Mouse (Mus musculus) kidney, embryonic 14.5 days (tissue): Measurements from ENCODE around the gene Arhgap8. TPM values are rescaled to one million over a fixed set of nuclear protein-coding genes. Genes with fewer than 3 reads are reported as not detected.

Source experiments
- ATAC-seq: fragments of 200-750 bp; cut with Nextera tagmentation; 2 replicates; pipeline ENCODE4 v1.8.0; 2017; ENCODE audit warnings: moderate number of reproducible peaks, mild to moderate bottlenecking, moderate TSS enrichment, moderate library complexity; ENCODE audit not compliant: low FRiP score, low TSS enrichment
- H3K27ac ChIP-seq: fragments of 300-500 bp; sonication (generic); 2 replicates; pipeline ENCODE4 v1.5.1; 2014; ENCODE audit warnings: low read depth, mild to moderate bottlenecking, low read length, moderate library complexity, mixed read lengths
- H3K27me3 ChIP-seq: fragments of 300-500 bp; sonication (generic); 2 replicates; pipeline ENCODE4 v1.6.1; 2014; ENCODE audit warnings: mild to moderate bottlenecking, low read length; ENCODE audit not compliant: control insufficient read depth, insufficient read depth
- H3K36me3 ChIP-seq: fragments of 300-500 bp; sonication (generic); 2 replicates; pipeline ENCODE4 v1.6.1; 2014; ENCODE audit warnings: low read length, mixed read lengths; ENCODE audit not compliant: control insufficient read depth, insufficient read depth
- H3K4me1 ChIP-seq: fragments of 300-500 bp; sonication (generic); 2 replicates; pipeline ENCODE4 v1.6.1; 2014; ENCODE audit warnings: low read length, mixed read lengths; ENCODE audit not compliant: control insufficient read depth, insufficient read depth
- H3K4me2 ChIP-seq: fragments of 300-500 bp; sonication (generic); replicated peaks from 2 replicates; pipeline ENCODE4 v1.6.1; 2014; ENCODE audit warnings: low read depth, mild to moderate bottlenecking, low read length
- H3K4me3 ChIP-seq: fragments of 300-500 bp; sonication (generic); 2 replicates; pipeline ENCODE4 v1.5.1; 2014; ENCODE audit warnings: mild to moderate bottlenecking, low read length
- H3K9ac ChIP-seq: fragments of 300-500 bp; sonication (generic); 2 replicates; pipeline ENCODE4 v1.6.1; 2014; ENCODE audit warnings: low read depth, mild to moderate bottlenecking, low read length, moderate library complexity
- H3K9me3 ChIP-seq: fragments of 300-500 bp; sonication (generic); 2 replicates; pipeline ENCODE4 v1.6.1; 2016; ENCODE audit warnings: low read length; ENCODE audit not compliant: control insufficient read depth
- WGBS: fragments of 180-500 bp; shearing (Covaris S2); extraction: QIAGEN DNeasy Blood & Tissue Kit; methylation state at CpG from one replicate; pipeline ENCODE4 v1.1.7; 2014; 5-methylcytosine and 5-hydroxymethylcytosine counted together
- polyA plus RNA-seq: library from polyadenylated mRNA; unstranded; fragments of >200 nt; fragmentation: Nextera tagmentation; extraction: Ambion mirVana; gene quantifications from 2 replicates; pipeline ENCODE4 v1.2.1, GENCODE M21; 2014

Arhgap8 gene
- polyA plus RNA-seq, 1 experiment from 2014 or later: 10.2 TPM

DNA sequence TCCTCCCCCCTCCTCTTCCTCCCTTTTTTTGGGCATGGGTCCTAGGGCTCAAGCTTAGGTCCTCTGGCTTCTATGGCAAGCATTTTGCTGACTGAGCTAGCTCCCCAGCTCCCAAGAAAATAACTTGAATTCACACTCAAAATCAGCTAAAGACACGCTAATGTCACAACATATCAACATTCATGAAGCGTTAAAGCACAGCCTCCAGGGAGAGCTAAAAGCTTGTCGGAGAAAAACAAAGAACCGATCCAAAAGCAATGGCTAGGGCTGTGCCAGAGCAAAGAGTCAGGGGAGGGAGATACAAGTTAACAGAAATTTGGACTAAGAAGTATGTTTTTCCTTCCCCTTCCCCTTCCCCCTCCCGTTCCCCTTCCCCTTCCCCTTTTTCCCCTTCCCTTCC lies 58.7 kb downstream of the Arhgap8 start:
- WGBS: 48% methylated on average over 5 of the region's 5 CpGs

DNA sequence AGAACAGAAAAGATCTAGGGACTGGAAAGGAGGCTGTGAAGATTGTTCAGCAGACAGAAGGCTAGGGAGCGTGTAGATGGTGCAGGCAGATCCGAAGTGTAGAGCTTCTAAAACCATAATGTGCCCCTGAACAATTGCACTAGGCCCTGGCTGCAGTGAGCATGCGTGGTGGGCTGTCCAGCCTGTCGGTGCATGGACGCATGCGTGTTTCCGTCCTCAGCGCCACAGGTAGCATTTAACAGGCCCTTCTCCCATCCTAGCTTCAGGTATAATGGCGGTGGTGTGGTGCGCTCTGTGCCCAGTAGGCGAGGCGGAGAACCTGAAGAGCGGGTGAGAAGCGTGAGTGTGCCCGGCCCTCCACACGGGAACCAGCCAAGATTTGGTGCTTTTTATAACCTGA lies 65.0 kb downstream of the Arhgap8 start:
- ATAC-seq: no peak
- no peaks in the 10 kb centered on the region for H3K27me3 ChIP-seq
- H3K4me3 ChIP-seq: no peak overlapping the region
- WGBS: 96% methylated on average over 16 of the region's 16 CpGs
- H3K27ac ChIP-seq: no peak overlapping the region
- H3K4me1 ChIP-seq: no peaks in the 10 kb centered on the region
- H3K4me2 ChIP-seq: no peak overlapping the region
- no peak overlapping the region for H3K9ac ChIP-seq
- no peaks in the 10 kb centered on the region for H3K36me3 ChIP-seq
- no peaks in the 10 kb centered on the region for H3K9me3 ChIP-seq

More for the DNA sequence above, 58.7 kb downstream of the Arhgap8 start:
- Histone ChIP-seq H3K36me3 (no peaks in the 10 kb centered on the region), H3K27ac (no peak overlapping the region), H3K4me2 (no peak overlapping the region), H3K9me3 (no peaks in the 10 kb centered on the region), H3K9ac (no peak overlapping the region), H3K4me3 (no peak overlapping the region), H3K4me1 (no peaks in the 10 kb centered on the region), H3K27me3 (no peaks in the 10 kb centered on the region)
- no peak for ATAC-seq

DNA sequence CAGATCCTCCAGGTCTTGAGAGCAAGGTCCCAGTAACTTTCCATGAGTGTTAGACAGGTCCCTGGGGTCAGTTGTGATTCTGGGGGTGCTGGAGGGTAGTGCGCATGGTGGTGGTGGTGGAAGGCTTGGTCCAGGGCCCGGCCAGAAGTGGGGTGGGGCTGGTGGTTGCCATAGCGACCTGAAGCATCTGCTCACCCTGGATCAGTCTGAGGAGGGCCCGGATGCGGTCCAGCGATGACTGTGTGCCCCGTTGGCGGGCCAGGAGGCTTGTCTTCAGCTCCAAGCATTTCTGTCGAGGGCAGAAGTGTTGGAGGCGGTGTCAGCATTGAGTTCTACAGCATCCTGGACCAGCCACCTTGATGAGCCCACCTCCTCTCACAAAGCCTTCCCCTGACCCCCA lies 67.3 kb downstream of the Arhgap8 start:
- ATAC-seq: no peak
- Histone ChIP-seq H3K9me3 (no peaks in the 10 kb centered on the region), H3K36me3 (no peaks in the 10 kb centered on the region), H3K27ac (no peak overlapping the region), H3K4me1 (no peaks in the 10 kb centered on the region), H3K4me3 (no peak overlapping the region), H3K9ac (no peak overlapping the region), H3K27me3 (no peaks in the 10 kb centered on the region), H3K4me2 (no peak overlapping the region)
- WGBS: 88% methylated on average over 10 of the region's 10 CpGs

DNA sequence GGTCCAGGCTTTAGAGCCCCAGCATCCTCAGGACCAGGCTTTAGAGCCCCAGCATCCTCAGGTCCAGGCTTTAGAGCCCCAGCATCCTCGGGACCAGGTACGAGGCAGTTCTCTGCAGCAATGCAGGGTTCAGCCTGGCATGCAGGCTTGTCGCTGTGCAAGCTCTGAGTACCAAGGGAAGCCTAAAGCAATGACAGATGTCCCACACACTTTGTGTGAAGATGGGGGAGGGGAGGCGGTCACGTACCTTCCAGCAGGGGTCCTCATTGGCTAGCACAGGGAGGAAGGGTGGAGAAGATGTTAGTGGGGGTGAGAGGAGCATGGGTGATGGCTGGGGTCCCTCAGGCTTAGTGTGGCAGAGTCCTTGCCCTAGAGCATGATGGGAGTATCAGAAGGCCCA lies 73.8 kb downstream of the Arhgap8 start:
- Histone ChIP-seq H3K4me1 (no peaks in the 10 kb centered on the region), H3K9ac (no peak overlapping the region), H3K4me2 (no peak overlapping the region), H3K9me3 (no peaks in the 10 kb centered on the region), H3K27ac (no peak overlapping the region), H3K27me3 (no peaks in the 10 kb centered on the region), H3K4me3 (no peak overlapping the region), H3K36me3 (no peaks in the 10 kb centered on the region)
- WGBS: 87% methylated on average over 5 of the region's 5 CpGs
- ATAC-seq: no peak

DNA sequence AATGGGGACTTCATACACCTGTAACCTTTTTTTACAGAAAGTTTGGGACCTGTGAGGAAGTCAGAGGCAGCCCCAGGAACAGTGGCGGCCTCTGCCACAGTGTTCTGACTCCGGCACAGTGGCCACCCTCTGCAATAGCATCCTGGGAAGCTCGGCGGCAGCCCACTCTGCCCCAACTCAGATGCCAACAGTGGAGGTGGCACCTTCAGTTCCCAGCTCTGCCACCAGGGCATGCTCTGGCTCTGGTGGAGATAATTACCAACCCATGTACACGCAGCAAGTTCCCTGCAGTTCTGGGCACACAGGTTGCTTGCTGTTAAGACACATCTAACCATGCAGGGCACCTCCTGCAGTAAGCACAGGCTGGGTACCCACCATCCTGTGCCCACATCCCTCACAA lies 80.3 kb downstream of the Arhgap8 start:
- ATAC-seq: no peak

DNA sequence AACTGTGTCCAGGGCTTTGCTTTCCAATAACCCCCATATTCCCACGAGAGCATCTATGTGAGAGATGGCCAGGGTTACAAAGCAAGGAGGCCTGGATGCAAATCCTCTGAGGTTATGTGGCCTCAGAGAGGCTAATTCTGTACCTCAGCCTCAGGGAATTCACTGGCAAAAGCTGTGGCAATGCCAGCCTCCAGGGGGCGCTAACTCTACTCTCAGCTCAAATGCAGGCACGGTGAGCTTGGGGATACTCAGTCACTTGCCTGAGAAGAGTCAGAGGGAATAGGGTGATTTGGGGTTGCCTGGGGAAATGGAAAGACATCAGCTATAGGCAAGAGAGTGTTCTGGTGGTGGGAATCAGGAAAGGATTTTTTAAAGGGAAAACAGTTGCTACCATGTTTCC lies 83.8 kb downstream of the Arhgap8 start:
- Histone ChIP-seq H3K9me3 (no peaks in the 10 kb centered on the region), H3K36me3 (no peaks in the 10 kb centered on the region)
- WGBS: 60% methylated on average over 3 of the region's 3 CpGs

More for the DNA sequence above, 80.3 kb downstream of the Arhgap8 start:
- no peaks in the 10 kb centered on the region for H3K36me3 ChIP-seq
- no peak overlapping the region for H3K27ac ChIP-seq
- H3K4me2 ChIP-seq: no peak overlapping the region
- WGBS: 85% methylated on average over 5 of the region's 5 CpGs
- H3K27me3 ChIP-seq: no peaks in the 10 kb centered on the region
- no peaks in the 10 kb centered on the region for H3K4me1 ChIP-seq
- H3K9me3 ChIP-seq: no peaks in the 10 kb centered on the region
- no peak overlapping the region for H3K9ac ChIP-seq
- no peak overlapping the region for H3K4me3 ChIP-seq

DNA sequence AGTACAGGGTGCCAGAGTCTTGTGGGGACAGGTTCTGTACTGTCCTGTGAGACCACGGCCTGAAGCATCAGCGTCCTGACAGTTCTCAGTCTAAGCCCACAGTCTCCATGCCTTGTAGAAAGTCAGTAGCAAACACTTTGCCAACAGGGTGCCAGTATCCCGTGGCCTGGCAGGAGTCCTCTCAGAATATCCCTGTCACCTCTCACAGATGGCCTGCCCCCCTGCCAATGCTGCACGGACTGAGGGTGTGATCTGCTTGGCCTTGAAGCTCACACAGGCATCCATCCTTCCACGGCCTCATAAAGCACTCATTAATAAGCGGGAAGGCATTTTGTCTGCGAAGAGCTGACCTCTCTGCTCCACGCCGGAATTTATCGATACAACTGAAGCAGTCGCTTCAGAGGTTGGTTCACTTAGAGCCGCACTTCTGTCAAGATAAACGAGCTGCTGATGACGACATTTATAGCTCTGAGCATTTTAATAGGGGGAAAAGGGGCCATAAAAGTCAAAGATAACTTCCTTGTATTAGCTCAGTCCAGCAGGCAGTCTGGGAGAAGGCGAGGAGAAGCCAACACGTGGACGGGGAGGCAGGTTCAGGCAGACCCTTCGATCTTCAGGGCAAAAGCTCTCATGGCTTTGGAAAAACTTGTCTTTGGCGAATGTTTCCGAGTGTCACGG lies 89.6 kb downstream of the Arhgap8 start:
- H3K4me2 ChIP-seq: no peak overlapping the region
- ATAC-seq: no peak
- 39% methylated on average over 21 of the region's 21 CpGs for WGBS
- no peaks in the 10 kb centered on the region for H3K9me3 ChIP-seq
- H3K36me3 ChIP-seq: no peaks in the 10 kb centered on the region
- no peak overlapping the region for H3K4me3 ChIP-seq
- H3K27ac ChIP-seq: no peak overlapping the region
- H3K4me1 ChIP-seq: 0 out of 2 replicates have a peak, but pooled peaks cover 3% of the 10 kb centered on the region
- no peaks in the 10 kb centered on the region for H3K27me3 ChIP-seq
- H3K9ac ChIP-seq: no peak overlapping the region

More for the DNA sequence above, 83.8 kb downstream of the Arhgap8 start:
- H3K4me2 ChIP-seq: no peak overlapping the region
- no peak overlapping the region for H3K9ac ChIP-seq
- no peak for ATAC-seq
- no peaks in the 10 kb centered on the region for H3K4me1 ChIP-seq
- no peaks in the 10 kb centered on the region for H3K27me3 ChIP-seq
- H3K27ac ChIP-seq: no peak overlapping the region
- no peak overlapping the region for H3K4me3 ChIP-seq

DNA sequence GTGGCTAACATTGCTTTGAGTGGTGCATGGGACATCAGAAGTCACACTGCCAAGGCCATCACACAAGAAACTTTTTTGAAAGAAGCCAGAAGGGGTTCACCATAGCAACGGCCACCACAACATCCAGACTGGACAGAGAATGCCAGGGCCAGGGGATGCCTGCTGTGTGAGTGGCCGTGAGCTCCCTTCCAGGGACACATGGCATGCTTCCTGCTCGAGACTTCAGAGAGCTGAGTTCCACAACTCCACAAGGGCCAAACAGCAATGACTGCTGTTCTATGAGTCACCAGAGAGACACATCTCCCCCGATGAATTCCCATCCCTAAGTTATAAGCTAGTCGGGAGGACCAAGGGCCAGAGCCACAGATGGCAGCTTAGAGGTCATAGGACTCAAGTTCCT lies 91.3 kb downstream of the Arhgap8 start:
- no peak overlapping the region for H3K27ac ChIP-seq
- no peak overlapping the region for H3K4me2 ChIP-seq
- no peak for ATAC-seq
- no peaks in the 10 kb centered on the region for H3K36me3 ChIP-seq
- no peak overlapping the region for H3K9ac ChIP-seq
- H3K27me3 ChIP-seq: no peaks in the 10 kb centered on the region
- 78% methylated on average over 5 of the region's 5 CpGs for WGBS
- no peak overlapping the region for H3K4me3 ChIP-seq
- 0 out of 2 replicates have a peak, but pooled peaks cover 3% of the 10 kb centered on the region for H3K4me1 ChIP-seq
- H3K9me3 ChIP-seq: no peaks in the 10 kb centered on the region

DNA sequence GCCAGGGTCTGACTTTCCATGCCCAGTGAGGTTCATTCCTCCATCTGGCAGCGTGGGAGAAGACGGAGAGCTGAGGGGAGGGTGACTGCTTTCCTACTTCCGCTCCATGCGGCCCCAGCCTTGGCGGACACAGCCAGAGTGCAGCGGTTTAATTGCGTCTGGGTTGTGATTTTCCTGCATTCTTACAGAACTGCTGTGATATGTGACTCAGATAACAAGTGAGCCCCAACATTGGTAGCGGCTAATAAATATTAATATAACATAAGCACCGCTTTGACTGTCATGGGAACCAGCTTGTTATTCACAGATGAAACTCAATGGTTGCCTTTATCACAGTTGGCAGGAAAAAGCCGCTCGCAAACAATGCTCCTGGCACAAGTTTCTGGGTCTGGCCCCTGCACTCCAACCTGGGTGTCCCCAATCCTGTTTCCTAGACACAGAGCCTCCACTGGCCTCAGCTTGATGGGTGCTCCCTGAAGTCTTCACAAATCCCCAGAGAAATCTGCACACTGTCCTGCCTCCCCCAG lies 93.0 kb downstream of the Arhgap8 start:
- H3K9me3 ChIP-seq: no peaks in the 10 kb centered on the region
- no peaks in the 10 kb centered on the region for H3K27me3 ChIP-seq
- H3K4me1 ChIP-seq: 0 out of 2 replicates have a peak, but pooled peaks cover 3% of the 10 kb centered on the region
- WGBS: 79% methylated on average over 11 of the region's 11 CpGs
- no peak overlapping the region for H3K4me3 ChIP-seq
- no peaks in the 10 kb centered on the region for H3K36me3 ChIP-seq
- ATAC-seq: no peak
- H3K9ac ChIP-seq: no peak overlapping the region
- no peak overlapping the region for H3K4me2 ChIP-seq
- H3K27ac ChIP-seq: no peak overlapping the region
